Mouse (Mus musculus): ENCODE measurements at regions not wholly inside any gene's neighbourhood (a gene's known extent, or its start where the extent isn't known, plus 50 kb on each side); places are given as distances from the start of the nearest gene placed in this dataset.

GRCm38 (mm10) chr8:113007356-113007755, 437.5 kb downstream of the Cntnap4 start:
- no peak overlapping the region for H3K27ac ChIP-seq (ENCODE audit: control insufficient read depth, insufficient read depth, low read depth, low read length)
- no peaks in the 10 kb centered on the region for H3K27me3 ChIP-seq (ENCODE audit: control insufficient read depth, insufficient read depth, low read length)
- H3K4me3 ChIP-seq (ENCODE audit: control insufficient read depth, low read depth, low read length) = no peak overlapping the region
- H3K4me1 ChIP-seq (ENCODE audit: control insufficient read depth, insufficient read depth, low read length) = no peaks in the 10 kb centered on the region
- H3K36me3 ChIP-seq (ENCODE audit: control insufficient read depth, insufficient read depth, low read length) = no peaks in the 10 kb centered on the region
- TF ChIP-seq CTCF (IDR thresholded peaks at IDR 0.05; ENCODE audit: control insufficient read depth, insufficient read depth, insufficient replicate concordance, low read depth, low read length) = no peak
- no peak for TF ChIP-seq POLR2A (IDR thresholded peaks at IDR 0.05; ENCODE audit: control insufficient read depth, low read depth, low read length)

GRCm38 (mm10) chr8:113028880-113029279, 459.0 kb downstream of the Cntnap4 start:
- no peak for TF ChIP-seq POLR2A (IDR thresholded peaks at IDR 0.05; ENCODE audit: control insufficient read depth, low read depth, low read length)
- TF ChIP-seq CTCF (IDR thresholded peaks at IDR 0.05; ENCODE audit: control insufficient read depth, insufficient read depth, insufficient replicate concordance, low read depth, low read length) = no peak
- H3K36me3 ChIP-seq (ENCODE audit: control insufficient read depth, insufficient read depth, low read length) = no peaks in the 10 kb centered on the region
- no peaks in the 10 kb centered on the region for H3K4me1 ChIP-seq (ENCODE audit: control insufficient read depth, insufficient read depth, low read length)
- no peaks in the 10 kb centered on the region for H3K27me3 ChIP-seq (ENCODE audit: control insufficient read depth, insufficient read depth, low read length)
- no peak overlapping the region for H3K4me3 ChIP-seq (ENCODE audit: control insufficient read depth, low read depth, low read length)
- no peak overlapping the region for H3K27ac ChIP-seq (ENCODE audit: control insufficient read depth, insufficient read depth, low read depth, low read length)

- Histone ChIP-seq H3K36me3 (ENCODE audit: control insufficient read depth, insufficient read depth, low read length) (no peaks in the 10 kb centered on the region), H3K27ac (ENCODE audit: control insufficient read depth, insufficient read depth, low read depth, low read length) (no peak overlapping the region), H3K4me1 (ENCODE audit: control insufficient read depth, insufficient read depth, low read length) (no peaks in the 10 kb centered on the region), H3K27me3 (ENCODE audit: control insufficient read depth, insufficient read depth, low read length) (no peaks in the 10 kb centered on the region), H3K4me3 (ENCODE audit: control insufficient read depth, low read depth, low read length) (no peak overlapping the region)
- TF ChIP-seq POLR2A (IDR thresholded peaks at IDR 0.05; ENCODE audit: control insufficient read depth, low read depth, low read length) (no peak), CTCF (IDR thresholded peaks at IDR 0.05; ENCODE audit: control insufficient read depth, insufficient read depth, insufficient replicate concordance, low read depth, low read length) (no peak)
Observed at GRCm38 (mm10) chr8:113051770-113052473, 482.1 kb downstream of the Cntnap4 start.

GRCm38 (mm10) chr8:113065246-113066169, 495.7 kb downstream of the Cntnap4 start:
- Histone ChIP-seq H3K27ac (ENCODE audit: control insufficient read depth, insufficient read depth, low read depth, low read length) (no peak overlapping the region), H3K27me3 (ENCODE audit: control insufficient read depth, insufficient read depth, low read length) (no peaks in the 10 kb centered on the region), H3K4me3 (ENCODE audit: control insufficient read depth, low read depth, low read length) (no peak overlapping the region), H3K4me1 (ENCODE audit: control insufficient read depth, insufficient read depth, low read length) (no peaks in the 10 kb centered on the region), H3K36me3 (ENCODE audit: control insufficient read depth, insufficient read depth, low read length) (no peaks in the 10 kb centered on the region)
- TF ChIP-seq POLR2A (IDR thresholded peaks at IDR 0.05; ENCODE audit: control insufficient read depth, low read depth, low read length) (no peak), CTCF (IDR thresholded peaks at IDR 0.05; ENCODE audit: control insufficient read depth, insufficient read depth, insufficient replicate concordance, low read depth, low read length) (no peak)

- H3K4me1 ChIP-seq (ENCODE audit: control insufficient read depth, insufficient read depth, low read length) = no peaks in the 10 kb centered on the region
- no peak overlapping the region for H3K27ac ChIP-seq (ENCODE audit: control insufficient read depth, insufficient read depth, low read depth, low read length)
- no peaks in the 10 kb centered on the region for H3K27me3 ChIP-seq (ENCODE audit: control insufficient read depth, insufficient read depth, low read length)
- H3K4me3 ChIP-seq (ENCODE audit: control insufficient read depth, low read depth, low read length) = no peak overlapping the region
- H3K36me3 ChIP-seq (ENCODE audit: control insufficient read depth, insufficient read depth, low read length) = no peaks in the 10 kb centered on the region
- TF ChIP-seq POLR2A (IDR thresholded peaks at IDR 0.05; ENCODE audit: control insufficient read depth, low read depth, low read length) (no peak), CTCF (IDR thresholded peaks at IDR 0.05; ENCODE audit: control insufficient read depth, insufficient read depth, insufficient replicate concordance, low read depth, low read length) (no peak)
Observed at GRCm38 (mm10) chr8:113066170-113066708, 496.4 kb downstream of the Cntnap4 start.

- Histone ChIP-seq H3K4me1 (ENCODE audit: control insufficient read depth, insufficient read depth, low read length) (no peaks in the 10 kb centered on the region), H3K27ac (ENCODE audit: control insufficient read depth, insufficient read depth, low read depth, low read length) (no peak overlapping the region), H3K4me3 (ENCODE audit: control insufficient read depth, low read depth, low read length) (no peak overlapping the region), H3K36me3 (ENCODE audit: control insufficient read depth, insufficient read depth, low read length) (no peaks in the 10 kb centered on the region), H3K27me3 (ENCODE audit: control insufficient read depth, insufficient read depth, low read length) (no peaks in the 10 kb centered on the region)
- no peak for TF ChIP-seq CTCF (IDR thresholded peaks at IDR 0.05; ENCODE audit: control insufficient read depth, insufficient read depth, insufficient replicate concordance, low read depth, low read length)
- TF ChIP-seq POLR2A (IDR thresholded peaks at IDR 0.05; ENCODE audit: control insufficient read depth, low read depth, low read length) = no peak
Observed at GRCm38 (mm10) chr8:113083976-113084375, 514.1 kb downstream of the Cntnap4 start.

GRCm38 (mm10) chr8:113087586-113087985, 517.7 kb downstream of the Cntnap4 start:
- no peaks in the 10 kb centered on the region for H3K36me3 ChIP-seq (ENCODE audit: control insufficient read depth, insufficient read depth, low read length)
- H3K27me3 ChIP-seq (ENCODE audit: control insufficient read depth, insufficient read depth, low read length) = no peaks in the 10 kb centered on the region
- TF ChIP-seq CTCF (IDR thresholded peaks at IDR 0.05; ENCODE audit: control insufficient read depth, insufficient read depth, insufficient replicate concordance, low read depth, low read length) (no peak), POLR2A (IDR thresholded peaks at IDR 0.05; ENCODE audit: control insufficient read depth, low read depth, low read length) (no peak)
- no peak overlapping the region for H3K27ac ChIP-seq (ENCODE audit: control insufficient read depth, insufficient read depth, low read depth, low read length)
- H3K4me3 ChIP-seq (ENCODE audit: control insufficient read depth, low read depth, low read length) = no peak overlapping the region
- H3K4me1 ChIP-seq (ENCODE audit: control insufficient read depth, insufficient read depth, low read length) = no peaks in the 10 kb centered on the region

All from testis, adult 2 months (tissue).